Mouse (Mus musculus): Measurements from ENCODE around the gene Mamld1. TPM values are rescaled to one million over a fixed set of nuclear protein-coding genes. Genes with fewer than 3 reads are reported as not detected.
A peak's percentile ranks its signal among the peaks of the same experiment; 100 is the strongest.

The Mamld1 gene
- total and polyA plus RNA-seq, 3 experiments, result not detected

DNA sequence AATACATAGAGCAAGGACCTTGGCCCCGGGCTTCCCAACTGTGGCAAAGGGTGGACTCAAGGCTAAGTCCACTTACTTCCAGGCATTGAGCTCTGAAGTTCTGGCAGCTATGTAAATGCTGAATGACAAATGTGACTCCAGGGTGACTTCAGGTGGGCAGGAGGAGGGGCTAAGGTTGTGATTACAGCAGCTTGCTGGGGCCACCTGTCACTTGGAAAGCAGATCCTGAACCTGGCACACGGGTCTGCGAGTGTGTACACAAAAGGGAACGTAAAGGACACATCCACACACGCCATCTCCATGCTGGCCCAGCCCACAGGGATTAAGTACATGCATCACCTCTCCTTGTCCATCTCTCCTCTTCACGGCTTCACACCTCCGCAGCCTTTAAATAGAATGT is 75.0 kb downstream of the Mamld1 start:
- no peak overlapping the region for H3K27ac ChIP-seq (ENCODE audit: insufficient read depth, low read depth)
- no peak overlapping the region for H3K9ac ChIP-seq (ENCODE audit: insufficient read depth, low read depth)
- H3K9me3 ChIP-seq (replicated peaks; ENCODE audit: low read length), result no peaks in the 10 kb centered on the region
- H3K4me3 ChIP-seq (replicated peaks in 1 of 3; ENCODE audit: low read depth in 2 of 3, low read length in 2 of 3, poor library complexity in 1 of 3), result no peak overlapping the region
- H3K27me3 ChIP-seq (replicated peaks), result no peaks in the 10 kb centered on the region
- H3K79me2 ChIP-seq (replicated peaks; ENCODE audit: control insufficient read depth, extremely low read depth, insufficient read depth, poor library complexity, severe bottlenecking), result no peaks in the 10 kb centered on the region
- H3K4me1 ChIP-seq (ENCODE audit: control insufficient read depth in 1 of 2, insufficient read depth in 2 of 2), result no peaks in the 10 kb centered on the region
- TF ChIP-seq USF1 (IDR thresholded peaks at IDR 0.05; ENCODE audit: low read depth, low read length) (no peak), MAX (IDR thresholded peaks at IDR 0.05; ENCODE audit: low read length) (no peak), NRF1 (IDR thresholded peaks at IDR 0.05; ENCODE audit: low read depth, low read length) (no peak), E2F4 (IDR thresholded peaks at IDR 0.05; ENCODE audit: insufficient replicate concordance, low read depth, low read length) (no peak), MEF2A (IDR thresholded peaks at IDR 0.05; ENCODE audit: borderline replicate concordance, low read depth, low read length) (no peak), GABPA (IDR thresholded peaks at IDR 0.05; ENCODE audit: insufficient replicate concordance, low read depth, low read length) (no peak), MXI1 (IDR thresholded peaks at IDR 0.05; ENCODE audit: low read depth, low read length) (no peak), ZNF384 (IDR thresholded peaks at IDR 0.05; ENCODE audit: low read depth, low read length) (no peak), ZKSCAN1 (IDR thresholded peaks at IDR 0.05; ENCODE audit: borderline replicate concordance, low read depth, low read length) (no peak), IRF4 (IDR thresholded peaks at IDR 0.05; ENCODE audit: low read depth, low read length) (no peak), USF2 (conservative IDR thresholded peaks at IDR 0.05; ENCODE audit: low read depth, low read length) (no peak), ZC3H11A (IDR thresholded peaks at IDR 0.05; ENCODE audit: low read depth, low read length) (no peak), KAT2A (IDR thresholded peaks at IDR 0.05; ENCODE audit: insufficient replicate concordance, low read length) (no peak)
- dilution Hi-C loops (cut with MboI; ENCODE audit: extremely low pct_ligation_motif_present, extremely low pct_unique_long_range_greater_than_20kb, low sequenced_read_pairs), result no loop called here
- DNase-seq (ENCODE audit: extremely low read depth), result no peak
- no peak overlapping the region for H3K4me2 ChIP-seq (ENCODE audit: insufficient read depth, low read depth, poor library complexity, severe bottlenecking)
- H3K36me3 ChIP-seq (replicated peaks in 1 of 2; ENCODE audit: control insufficient read depth in 1 of 2, insufficient read depth in 1 of 2, low read length in 1 of 2), result no peaks in the 10 kb centered on the region
- in situ Hi-C loops (cut with MboI; ENCODE audit: low pct_ligation_motif_present, low pct_unique_long_range_greater_than_20kb, low sequenced_read_pairs), result no loop called here

DNA sequence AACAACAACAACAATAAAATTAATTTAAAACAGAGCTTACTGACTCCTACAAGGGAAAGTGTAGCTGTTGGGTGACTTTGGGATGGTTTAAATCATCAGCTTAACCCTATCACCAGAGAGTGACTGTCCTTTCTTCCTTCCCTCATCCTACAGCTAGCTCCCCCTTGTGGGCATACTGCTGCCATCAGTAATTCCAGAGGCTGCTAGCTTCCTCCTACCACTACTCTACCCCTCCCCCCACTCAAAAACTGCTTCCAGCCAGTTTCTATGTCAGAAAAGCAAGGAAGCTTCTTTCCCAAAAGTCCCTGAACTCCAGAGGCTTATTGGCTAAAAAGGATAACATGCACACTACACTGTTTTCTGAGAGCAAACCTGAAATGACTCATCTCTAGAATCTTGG is 81.4 kb downstream of the Mamld1 start:
- TF ChIP-seq SMC3 (IDR thresholded peaks at IDR 0.05; ENCODE audit: low read depth, low read length) (peak; percentile 35), ELF1 (IDR thresholded peaks at IDR 0.05; ENCODE audit: low read depth, low read length) (no peak), RAD21 (IDR thresholded peaks at IDR 0.05; ENCODE audit: low read depth, low read length) (peak; percentile 17), CTCF (conservative IDR thresholded peaks at IDR 0.05 in 1 of 2, IDR thresholded peaks at IDR 0.05 in 1 of 2; ENCODE audit: low read depth in 2 of 2, low read length in 2 of 2) (peak in 1 of 2 experiments; percentile 50; a peak in 2 of 4 replicates)
- Histone ChIP-seq H3K4me1 (ENCODE audit: control insufficient read depth in 1 of 2, insufficient read depth in 2 of 2) (no peaks in the 10 kb centered on the region), H3K9me3 (replicated peaks; ENCODE audit: low read length) (no peaks in the 10 kb centered on the region), H3K27me3 (replicated peaks) (no peaks in the 10 kb centered on the region), H3K4me2 (ENCODE audit: insufficient read depth, low read depth, poor library complexity, severe bottlenecking) (no peak overlapping the region), H3K4me3 (replicated peaks in 1 of 3; ENCODE audit: low read depth in 2 of 3, low read length in 2 of 3, poor library complexity in 1 of 3) (no peak overlapping the region), H3K79me2 (replicated peaks; ENCODE audit: control insufficient read depth, extremely low read depth, insufficient read depth, poor library complexity, severe bottlenecking) (no peaks in the 10 kb centered on the region), H3K36me3 (replicated peaks in 1 of 2; ENCODE audit: control insufficient read depth in 1 of 2, insufficient read depth in 1 of 2, low read length in 1 of 2) (no peaks in the 10 kb centered on the region), H3K9ac (ENCODE audit: insufficient read depth, low read depth) (no peak overlapping the region), H3K27ac (ENCODE audit: insufficient read depth, low read depth) (no peak overlapping the region)
- dilution Hi-C loops (cut with MboI; ENCODE audit: extremely low pct_ligation_motif_present, extremely low pct_unique_long_range_greater_than_20kb, low sequenced_read_pairs), result no loop called here
- peak; percentile 23 for DNase-seq (ENCODE audit: extremely low read depth)
- in situ Hi-C loops (cut with MboI; ENCODE audit: low pct_ligation_motif_present, low pct_unique_long_range_greater_than_20kb, low sequenced_read_pairs), result no loop called here

All from CH12.LX (cell line).